Mouse (Mus musculus): ENCODE measurements at regions not wholly inside any gene's neighbourhood (a gene's known extent, or its start where the extent isn't known, plus 50 kb on each side); places are given as distances from the start of the nearest gene placed in this dataset.
"Not testable (repeated sequence)": the region's sequence is repeated elsewhere in the genome, so short reads cannot be mapped to it uniquely, and the experiment has no call there.

- no peak for DNase-seq
Measured at GRCm38 (mm10) chr17:60268846-60269245, 1255.7 kb upstream of the Nudt12 start.

GRCm38 (mm10) chr17:60267247-60268216 is 1254.4 kb upstream of the Nudt12 start:
- no peak for DNase-seq

- not testable (repeated sequence) for DNase-seq
Measured at GRCm38 (mm10) chr17:60255338-60255737, 1242.2 kb upstream of the Nudt12 start.

- no peak for DNase-seq
Measured at GRCm38 (mm10) chr17:60249923-60250322, 1236.8 kb upstream of the Nudt12 start.

- no peak for DNase-seq
Measured at GRCm38 (mm10) chr17:60234519-60234918, 1221.3 kb upstream of the Nudt12 start.

GRCm38 (mm10) chr17:60197004-60197403 is 1183.8 kb upstream of the Nudt12 start:
- DNase-seq, result no peak

- no peak for DNase-seq
Measured at GRCm38 (mm10) chr17:60181241-60181640, 1168.1 kb upstream of the Nudt12 start.

- DNase-seq, result peak; percentile 61 to 66
Measured at GRCm38 (mm10) chr17:60180646-60181045, 1167.5 kb upstream of the Nudt12 start.

- DNase-seq, result no peak
Measured at GRCm38 (mm10) chr17:60165592-60165991, 1152.4 kb upstream of the Nudt12 start.

GRCm38 (mm10) chr17:60130589-60130988 is 1117.4 kb upstream of the Nudt12 start:
- no peak for DNase-seq

GRCm38 (mm10) chr17:60098763-60099162 is 1085.6 kb upstream of the Nudt12 start:
- no peak for DNase-seq

All from adrenal gland, postnatal 36 days (tissue).